Mouse (Mus musculus) adrenal gland (tissue): ENCODE results near the gene Hsd3b5.
"Not testable (repeated sequence)": the region's sequence is repeated elsewhere in the genome, so short reads cannot be mapped to it uniquely, and the experiment has no call there.

Experiments
- intact Hi-C: fragments of 180-260 bp; cut with DNase I; formaldehyde crosslinking; loops from one replicate; pipeline ENCODE4 v1.15.1; 2025
- long read RNA-seq, 2 experiments: library from polyadenylated mRNA; unstranded; transcript quantifications; one replicate each; pipeline ENCODE4 v2.0.0; 2020; ENCODE audit warnings: borderline replicate concordance in 1 of 2; ENCODE audit not compliant: insufficient replicate concordance in 1 of 2

Gene Hsd3b5
- long read RNA-seq, experiment 1 = 0 reads
- long read RNA-seq, experiment 2 = 0 reads

GRCm38 (mm10) chr3:98630152-98630551 lies at the start of gene Hsd3b5:
Gene Hsd3b5 (minus strand): TSS chr3:98630252.
- intact Hi-C loops = no loop called here

GRCm38 (mm10) chr3:98635145-98635544 lies 5.1 kb upstream of the Hsd3b5 start:
- intact Hi-C loops = no loop called here

- intact Hi-C loops = no loop called here
Measured at GRCm38 (mm10) chr3:98629633-98630032, 419 bp downstream of the Hsd3b5 start.

GRCm38 (mm10) chr3:98616786-98617185 lies 13.3 kb downstream of the Hsd3b5 start:
- intact Hi-C loops = not testable (repeated sequence)

GRCm38 (mm10) chr3:98616244-98616643 lies 13.8 kb downstream of the Hsd3b5 start:
- intact Hi-C loops = not testable (repeated sequence)

- intact Hi-C loops = not testable (repeated sequence)
Measured at GRCm38 (mm10) chr3:98614406-98614927, 15.6 kb downstream of the Hsd3b5 start.

- intact Hi-C loops = no loop called here
Measured at GRCm38 (mm10) chr3:98613963-98614362, 16.1 kb downstream of the Hsd3b5 start.

- intact Hi-C loops = not testable (repeated sequence)
Measured at GRCm38 (mm10) chr3:98613540-98613939, 16.5 kb downstream of the Hsd3b5 start.

- intact Hi-C loops = no loop called here
Measured at GRCm38 (mm10) chr3:98588707-98589106, 41.3 kb downstream of the Hsd3b5 start, which contains the start of gene Gm10681. Gene Gm10681 (minus strand): TSS chr3:98588807.

- intact Hi-C loops = no loop called here
Measured at GRCm38 (mm10) chr3:98587721-98588120, 42.3 kb downstream of the Hsd3b5 start.

- intact Hi-C loops = not testable (repeated sequence)
Measured at GRCm38 (mm10) chr3:98582622-98583021, 47.4 kb downstream of the Hsd3b5 start.

GRCm38 (mm10) chr3:98582202-98582601 lies 47.9 kb downstream of the Hsd3b5 start:
- intact Hi-C loops = not testable (repeated sequence)

- intact Hi-C loops = not testable (repeated sequence)
Measured at GRCm38 (mm10) chr3:98581024-98581423, 49.0 kb downstream of the Hsd3b5 start.
